Mouse (Mus musculus) neural tube, embryonic 12.5 days (tissue): ENCODE measurements around the gene Olfr346. TPM values are rescaled to one million over a fixed set of nuclear protein-coding genes. Genes with fewer than 3 reads are reported as not detected.

ENCODE experiments used
- ATAC-seq: fragments of 200-750 bp; cut with Nextera tagmentation; 2 replicates; pipeline ENCODE4 v1.8.0; 2017; ENCODE audit warnings: low read depth, mild to moderate bottlenecking, moderate TSS enrichment, moderate library complexity; ENCODE audit not compliant: low FRiP score
- H3K27ac ChIP-seq: fragments of 300-500 bp; sonication (generic); 2 replicates; pipeline ENCODE4 v1.5.1; 2016
- H3K27me3 ChIP-seq: fragments of 300-500 bp; sonication (generic); replicated peaks from 2 replicates; pipeline ENCODE4 v1.6.1; 2016; ENCODE audit warnings: mild to moderate bottlenecking
- H3K36me3 ChIP-seq: fragments of 300-500 bp; sonication (generic); 2 replicates; pipeline ENCODE4 v1.6.1; 2016; ENCODE audit warnings: mild to moderate bottlenecking
- H3K4me1 ChIP-seq: fragments of 300-500 bp; sonication (generic); 2 replicates; pipeline ENCODE4 v1.6.1; 2016
- H3K4me2 ChIP-seq: fragments of 300-500 bp; sonication (generic); replicated peaks from 2 replicates; pipeline ENCODE4 v1.6.1; 2016; ENCODE audit warnings: mild to moderate bottlenecking
- H3K4me3 ChIP-seq: fragments of 300-500 bp; sonication (generic); 2 replicates; pipeline ENCODE4 v1.5.1; 2016
- H3K9ac ChIP-seq: fragments of 300-500 bp; sonication (generic); 2 replicates; pipeline ENCODE4 v1.6.1; 2016; ENCODE audit warnings: mild to moderate bottlenecking
- H3K9me3 ChIP-seq: fragments of 300-500 bp; sonication (generic); 2 replicates; pipeline ENCODE4 v1.6.1; 2016; ENCODE audit warnings: mild to moderate bottlenecking
- WGBS: fragments of 180-500 bp; shearing (Covaris S2); methylation state at CpG from one replicate; pipeline ENCODE4 v1.1.7; 2016; 5-methylcytosine and 5-hydroxymethylcytosine counted together
- polyA plus RNA-seq: library from polyadenylated mRNA; unstranded; fragments of >200 nt; fragmentation: Nextera tagmentation; extraction: Ambion mirVana; gene quantifications from 2 replicates; pipeline ENCODE4 v1.2.1, GENCODE M21; 2016

The Olfr346 gene
- not detected in 2 replicates for polyA plus RNA-seq

DNA sequence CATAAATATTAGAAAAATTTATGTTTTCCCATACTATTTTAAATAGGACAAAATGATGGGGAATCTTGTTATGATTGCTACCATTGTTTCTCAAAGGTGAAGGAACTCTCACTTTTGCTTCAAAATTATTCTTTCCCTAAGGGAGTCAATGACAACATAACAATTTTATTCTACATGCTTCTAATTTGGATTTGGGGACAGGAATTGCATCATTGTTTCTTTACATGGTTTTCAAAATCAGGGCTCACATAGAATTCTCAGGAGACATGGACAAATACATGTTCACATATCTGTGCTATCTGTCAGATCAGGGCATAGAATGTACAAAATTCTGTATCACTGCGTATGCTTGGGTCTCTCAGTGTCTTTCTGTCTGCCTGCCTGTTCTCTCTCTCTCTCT, at the start of gene Olfr346:
Gene Olfr346, plus strand, starts transcription at position 301 of the 400 bp plus-strand sequence.
- no peak for ATAC-seq
- H3K9me3 ChIP-seq, result peaks cover 17% of the 10 kb centered on the region
- 87% methylated on average over 1 of the region's 1 CpGs for WGBS
- H3K27ac ChIP-seq, result no peak within 1 kb of the TSS
- H3K4me1 ChIP-seq, result no peaks in the 10 kb centered on the region
- no peaks in the 10 kb centered on the region for H3K27me3 ChIP-seq
- no peaks in the 10 kb centered on the region for H3K36me3 ChIP-seq
- no peak within 1 kb of the TSS for H3K9ac ChIP-seq
- no peak within 1 kb of the TSS for H3K4me2 ChIP-seq
- no peak within 1 kb of the TSS for H3K4me3 ChIP-seq

DNA sequence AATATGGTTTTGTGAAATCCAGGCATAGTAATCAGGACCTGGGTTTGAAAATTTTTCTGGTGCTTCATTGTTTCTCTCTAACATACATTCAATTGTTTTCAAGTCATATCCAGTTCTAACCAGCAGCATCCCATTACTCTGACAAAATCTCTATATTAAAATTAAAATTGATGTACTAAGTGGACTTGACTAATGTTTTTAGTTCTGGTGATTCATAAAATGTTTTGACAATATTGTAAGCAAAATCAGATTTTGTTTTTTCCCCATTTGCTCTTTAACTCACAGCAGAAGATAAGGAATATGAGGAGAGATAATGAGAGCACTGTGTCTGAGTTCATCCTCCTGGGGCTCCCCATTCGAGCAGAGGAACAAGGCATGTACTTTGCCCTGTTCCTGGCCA, 45.8 kb upstream of the Olfr346 start, which contains the start of gene Olfr345:
Gene Olfr345, plus strand, starts transcription at position 301 of the 400 bp plus-strand sequence.
- Histone ChIP-seq H3K27ac (no peak within 1 kb of the TSS), H3K4me1 (no peaks in the 10 kb centered on the region), H3K36me3 (no peaks in the 10 kb centered on the region), H3K9me3 (0 out of 2 replicates have a peak, but pooled peaks cover 18% of the 10 kb centered on the region), H3K27me3 (no peaks in the 10 kb centered on the region), H3K9ac (no peak within 1 kb of the TSS), H3K4me3 (no peak within 1 kb of the TSS), H3K4me2 (no peak within 1 kb of the TSS)
- ATAC-seq, result no peak
- WGBS, result 93% methylated on average over 1 of the region's 1 CpGs

DNA sequence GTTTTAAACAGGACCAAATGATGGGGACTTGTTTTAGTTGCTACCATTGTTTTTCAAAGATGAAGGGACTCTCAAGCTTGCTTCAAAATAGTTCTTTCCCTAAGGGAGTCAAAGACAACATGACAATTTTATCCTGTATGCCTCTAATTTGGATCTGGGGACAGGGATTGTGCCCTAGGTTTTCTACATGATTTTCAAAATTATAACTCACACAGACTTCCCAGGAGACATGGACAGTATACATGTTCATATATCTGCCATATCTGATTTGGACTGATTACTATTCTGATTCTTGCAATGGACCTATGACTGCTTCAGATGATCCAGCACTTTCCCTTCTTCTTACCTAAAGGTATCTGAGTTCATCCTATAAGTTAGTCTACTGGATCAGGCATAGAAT, 46.0 kb downstream of the Olfr346 start, which contains the start of gene Olfr347:
Gene Olfr347, plus strand, starts transcription at position 301 of the 400 bp plus-strand sequence.
- H3K4me2 ChIP-seq, result no peak within 1 kb of the TSS
- no peaks in the 10 kb centered on the region for H3K36me3 ChIP-seq
- H3K27ac ChIP-seq, result no peak within 1 kb of the TSS
- no peaks in the 10 kb centered on the region for H3K27me3 ChIP-seq
- no peak within 1 kb of the TSS for H3K4me3 ChIP-seq
- H3K9me3 ChIP-seq, result peaks cover 17% of the 10 kb centered on the region
- no peak for ATAC-seq
- H3K9ac ChIP-seq, result no peak within 1 kb of the TSS
- H3K4me1 ChIP-seq, result no peaks in the 10 kb centered on the region

GRCm38 (mm10) chr2:36736226-36736625, 50.6 kb downstream of the Olfr346 start:
- no peak overlapping the region for H3K9ac ChIP-seq
- WGBS, result 64% methylated on average over 3 of the region's 3 CpGs
- H3K27me3 ChIP-seq, result no peaks in the 10 kb centered on the region
- peaks cover 5% of the 10 kb centered on the region; the same call in 1 of the 2 replicates for H3K9me3 ChIP-seq
- no peaks in the 10 kb centered on the region for H3K4me1 ChIP-seq
- H3K4me2 ChIP-seq, result no peak overlapping the region
- no peak overlapping the region for H3K4me3 ChIP-seq
- no peaks in the 10 kb centered on the region for H3K36me3 ChIP-seq
- ATAC-seq, result no peak
- H3K27ac ChIP-seq, result no peak overlapping the region

Other genes with a start within 250 kb of the Olfr346 start
- gene Olfr340, start 233.2 kb upstream of the Olfr346 start, polyA plus RNA-seq, result not detected in 2 replicates
- not detected in 2 replicates for gene Olfr341, start 203.3 kb upstream of the Olfr346 start, polyA plus RNA-seq
- not detected in 2 replicates for gene Olfr342, start 160.8 kb upstream of the Olfr346 start, polyA plus RNA-seq
- not detected in 2 replicates for gene Olfr344, start 119.1 kb upstream of the Olfr346 start, polyA plus RNA-seq
- gene Olfr345, start 45.7 kb upstream of the Olfr346 start, polyA plus RNA-seq, result not detected in 2 replicates
- not detected in 2 replicates for gene Olfr347, start 46.1 kb downstream of the Olfr346 start, polyA plus RNA-seq
- not detected in 2 replicates for gene Olfr348, start 98.5 kb downstream of the Olfr346 start, polyA plus RNA-seq
- not detected in 2 replicates for gene Olfr50, start 104.8 kb downstream of the Olfr346 start, polyA plus RNA-seq
- gene Olfr3, start 131.2 kb downstream of the Olfr346 start, polyA plus RNA-seq, result not detected in 2 replicates
- gene Olfr350, start 160.5 kb downstream of the Olfr346 start, polyA plus RNA-seq, result not detected in 2 replicates
- not detected in 2 replicates for gene Olfr351, start 176.9 kb downstream of the Olfr346 start, polyA plus RNA-seq
- not detected in 2 replicates for gene Olfr352, start 182.7 kb downstream of the Olfr346 start, polyA plus RNA-seq
- gene Olfr353, start 207.1 kb downstream of the Olfr346 start, polyA plus RNA-seq, result not detected in 2 replicates
- gene Olfr354, start 219.9 kb downstream of the Olfr346 start, polyA plus RNA-seq, result not detected in 2 replicates
- not detected in 2 replicates for gene Olfr355, start 243.1 kb downstream of the Olfr346 start, polyA plus RNA-seq